Mouse (Mus musculus) liver, postnatal 0 days (tissue): ENCODE measurements around the gene Boc. TPM values are rescaled to one million over a fixed set of nuclear protein-coding genes. Genes with fewer than 3 reads are reported as not detected.

Experiments used
- ATAC-seq: fragments of 200-750 bp; cut with Nextera tagmentation; 2 replicates; pipeline ENCODE4 v1.8.0; 2017; ENCODE audit warnings: mild to moderate bottlenecking, moderate library complexity
- DNase-seq: peaks from one replicate; pipeline ENCODE4 v3.0.0-alpha.2; 2016
- H3K27ac ChIP-seq: fragments of 300-500 bp; sonication (generic); 2 replicates; pipeline ENCODE4 v1.5.1; 2014; ENCODE audit warnings: antibody characterized with exemption, moderate library complexity, mild to moderate bottlenecking, low read depth
- H3K27me3 ChIP-seq: fragments of 300-500 bp; sonication (generic); 2 replicates; pipeline ENCODE4 v1.6.1; 2014; ENCODE audit warnings: low read length, control low read depth, mixed read lengths; ENCODE audit not compliant: insufficient read depth
- H3K36me3 ChIP-seq: fragments of 300-500 bp; sonication (generic); replicated peaks from 2 replicates; pipeline ENCODE4 v1.6.1; 2014; ENCODE audit warnings: mild to moderate bottlenecking, control low read depth, low read length, moderate library complexity, mixed read lengths; ENCODE audit not compliant: insufficient read depth
- H3K4me1 ChIP-seq: fragments of 300-500 bp; sonication (generic); 2 replicates; pipeline ENCODE4 v1.6.1; 2014; ENCODE audit warnings: antibody characterized with exemption, mild to moderate bottlenecking, control low read depth; ENCODE audit not compliant: insufficient read depth
- H3K4me2 ChIP-seq: fragments of 300-500 bp; sonication (generic); 2 replicates; pipeline ENCODE4 v1.6.1; 2014; ENCODE audit warnings: low read depth, mild to moderate bottlenecking, low read length, moderate library complexity, mixed read lengths
- H3K4me3 ChIP-seq: fragments of 300-500 bp; sonication (generic); 2 replicates; pipeline ENCODE4 v1.5.1; 2014; ENCODE audit warnings: low read depth, low read length
- H3K9ac ChIP-seq: fragments of 300-500 bp; sonication (generic); replicated peaks from 2 replicates; pipeline ENCODE4 v1.6.1; 2014; ENCODE audit warnings: mild to moderate bottlenecking, moderate library complexity
- H3K9me3 ChIP-seq: fragments of 300-500 bp; sonication (generic); 2 replicates; pipeline ENCODE4 v1.6.1; 2016; ENCODE audit warnings: mild to moderate bottlenecking, control low read depth, low read length, mixed read lengths
- CTCF ChIP-seq: sonication (generic); IDR thresholded peaks from 2 replicates; pipeline ENCODE4 v1.5.1; 2016; ENCODE audit warnings: antibody characterized with exemption, low read depth
- EP300 ChIP-seq: IDR thresholded peaks from 2 replicates; pipeline ENCODE4 v1.6.1; 2016; ENCODE audit warnings: antibody characterized with exemption, low read depth, mild to moderate bottlenecking
- WGBS: fragments of 180-500 bp; shearing (Covaris S2); extraction: QIAGEN DNeasy Blood & Tissue Kit; methylation state at CpG from one replicate; pipeline ENCODE4 v1.1.7; 2014; ENCODE audit not compliant: insufficient replicate concordance; 5-methylcytosine and 5-hydroxymethylcytosine counted together
- polyA plus RNA-seq: library from polyadenylated mRNA; unstranded; fragments of >200 nt; fragmentation: Nextera tagmentation; extraction: Ambion mirVana; gene quantifications from 2 replicates; pipeline ENCODE4 v1.2.1, GENCODE M21; 2015

The Boc gene
- polyA plus RNA-seq, 1 experiment from 2014 or later: 0.14 TPM

DNA sequence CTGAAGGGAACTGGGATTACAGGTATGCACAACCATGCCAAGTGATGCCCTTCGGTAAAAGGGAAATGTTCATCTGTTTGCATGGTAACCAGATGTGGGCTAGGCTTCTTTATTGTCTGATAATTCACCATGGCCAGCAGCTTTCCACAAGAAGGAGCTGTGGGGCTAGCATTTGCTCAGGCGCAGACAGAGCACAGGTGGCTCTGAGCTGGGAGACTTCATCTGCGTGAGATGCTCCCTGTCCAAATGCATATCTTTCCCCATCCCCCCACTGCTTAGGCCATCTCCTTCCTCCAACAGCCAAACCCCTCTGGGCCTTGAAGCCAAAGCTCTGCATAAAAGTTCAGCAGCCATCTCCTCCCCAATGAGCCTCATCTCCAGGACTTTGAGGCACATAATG is 15.6 kb downstream of the Boc start:
- Histone ChIP-seq H3K36me3 (no peaks in the 10 kb centered on the region), H3K27me3 (no peaks in the 10 kb centered on the region), H3K27ac (no peak overlapping the region), H3K4me3 (no peak overlapping the region), H3K9ac (no peak overlapping the region), H3K9me3 (no peaks in the 10 kb centered on the region), H3K4me1 (no peaks in the 10 kb centered on the region), H3K4me2 (no peak overlapping the region)
- WGBS: 61% methylated on average over 3 of the region's 3 CpGs
- DNase-seq (no peak), ATAC-seq (no peak)
- TF ChIP-seq CTCF (no peak), EP300 (no peak)

DNA sequence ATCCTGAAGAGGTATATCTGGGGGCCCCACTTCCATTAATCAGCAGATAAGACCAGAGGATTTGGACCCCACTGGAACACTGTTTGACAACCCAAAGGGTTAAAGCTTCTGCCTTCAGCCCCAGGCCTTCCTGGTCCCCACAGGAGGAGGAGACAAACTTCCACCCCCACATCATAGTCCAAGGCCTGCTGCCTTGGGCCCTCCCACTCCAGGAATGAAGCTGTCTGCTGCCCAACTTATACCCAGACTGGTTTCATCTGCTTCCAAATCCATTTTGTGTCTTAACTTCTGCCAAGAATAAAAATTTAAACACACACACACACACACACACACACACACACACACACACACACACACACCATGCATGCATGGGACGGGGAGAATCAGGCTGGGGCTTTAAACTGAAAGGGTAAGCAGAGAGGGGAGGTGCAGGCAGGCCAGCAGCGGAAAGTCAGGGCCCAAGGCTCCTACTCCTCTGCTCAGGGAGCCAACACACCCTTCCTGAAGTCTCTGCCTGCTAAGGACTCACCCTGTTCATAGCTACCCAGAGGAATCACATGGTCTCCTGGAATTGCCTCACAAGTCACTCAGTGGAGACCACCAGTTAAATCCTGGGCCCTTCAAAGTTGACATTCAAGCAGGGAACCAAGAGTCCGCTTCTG is 16.5 kb downstream of the Boc start:
- H3K27me3 ChIP-seq: no peaks in the 10 kb centered on the region
- no peak overlapping the region for H3K4me3 ChIP-seq
- H3K9me3 ChIP-seq: no peaks in the 10 kb centered on the region
- no peak overlapping the region for H3K27ac ChIP-seq
- H3K9ac ChIP-seq: no peak overlapping the region
- no peaks in the 10 kb centered on the region for H3K36me3 ChIP-seq
- no peak overlapping the region for H3K4me2 ChIP-seq
- WGBS: 73% methylated on average over 3 of the region's 3 CpGs
- no peaks in the 10 kb centered on the region for H3K4me1 ChIP-seq
- TF ChIP-seq EP300: no peak
- TF ChIP-seq CTCF: no peak
- no peak for ATAC-seq
- no peak for DNase-seq

GRCm38 (mm10) chr16:44539611-44540010 is 19.1 kb downstream of the Boc start:
- H3K36me3 ChIP-seq: no peaks in the 10 kb centered on the region
- no peak overlapping the region for H3K4me3 ChIP-seq
- no peaks in the 10 kb centered on the region for H3K4me1 ChIP-seq
- TF ChIP-seq CTCF (no peak), EP300 (no peak)
- no peak overlapping the region for H3K9ac ChIP-seq
- DNase-seq: no peak
- H3K27me3 ChIP-seq: no peaks in the 10 kb centered on the region
- no peaks in the 10 kb centered on the region for H3K9me3 ChIP-seq
- H3K27ac ChIP-seq: no peak overlapping the region
- no peak for ATAC-seq
- no peak overlapping the region for H3K4me2 ChIP-seq
- 70% methylated on average over 8 of the region's 8 CpGs for WGBS

- no peak overlapping the region for H3K27ac ChIP-seq
- H3K4me3 ChIP-seq: no peak overlapping the region
- no peak overlapping the region for H3K4me2 ChIP-seq
- 63% methylated on average over 16 of the region's 16 CpGs for WGBS
- no peaks in the 10 kb centered on the region for H3K4me1 ChIP-seq
- H3K36me3 ChIP-seq: no peaks in the 10 kb centered on the region
- ATAC-seq (no peak), DNase-seq (no peak)
- no peaks in the 10 kb centered on the region for H3K9me3 ChIP-seq
- TF ChIP-seq CTCF (no peak), EP300 (no peak)
- H3K9ac ChIP-seq: no peak overlapping the region
- no peaks in the 10 kb centered on the region for H3K27me3 ChIP-seq
Observed at GRCm38 (mm10) chr16:44538401-44539395, 20.0 kb downstream of the Boc start.

DNA sequence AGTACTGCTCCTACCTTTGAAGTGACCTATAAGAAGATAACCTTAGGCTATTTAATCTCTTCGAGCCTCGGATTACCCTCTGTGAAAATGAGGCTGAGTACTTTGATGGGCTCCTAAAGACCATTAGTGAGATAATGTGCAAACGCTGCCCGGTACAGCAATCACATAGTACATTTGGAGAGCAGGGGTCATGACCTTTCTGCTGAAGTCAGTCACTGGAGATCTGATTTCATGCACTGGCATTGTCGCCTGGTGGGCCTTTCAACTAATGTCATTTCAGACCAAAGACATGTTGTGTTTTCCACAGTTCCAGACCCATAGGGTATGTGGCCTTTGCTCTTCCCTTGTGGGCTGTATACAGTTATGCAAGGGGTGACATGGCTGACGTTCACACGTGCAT is 24.6 kb downstream of the Boc start:
- Histone ChIP-seq H3K4me2 (no peak overlapping the region), H3K27me3 (no peaks in the 10 kb centered on the region; the same call in 1 of the 2 replicates), H3K27ac (no peak overlapping the region), H3K4me3 (no peak overlapping the region), H3K9me3 (no peaks in the 10 kb centered on the region), H3K9ac (no peak overlapping the region), H3K4me1 (no peaks in the 10 kb centered on the region), H3K36me3 (no peaks in the 10 kb centered on the region)
- TF ChIP-seq CTCF (no peak), EP300 (no peak)
- DNase-seq (no peak), ATAC-seq (no peak)
- WGBS: 58% methylated on average over 7 of the region's 7 CpGs

DNA sequence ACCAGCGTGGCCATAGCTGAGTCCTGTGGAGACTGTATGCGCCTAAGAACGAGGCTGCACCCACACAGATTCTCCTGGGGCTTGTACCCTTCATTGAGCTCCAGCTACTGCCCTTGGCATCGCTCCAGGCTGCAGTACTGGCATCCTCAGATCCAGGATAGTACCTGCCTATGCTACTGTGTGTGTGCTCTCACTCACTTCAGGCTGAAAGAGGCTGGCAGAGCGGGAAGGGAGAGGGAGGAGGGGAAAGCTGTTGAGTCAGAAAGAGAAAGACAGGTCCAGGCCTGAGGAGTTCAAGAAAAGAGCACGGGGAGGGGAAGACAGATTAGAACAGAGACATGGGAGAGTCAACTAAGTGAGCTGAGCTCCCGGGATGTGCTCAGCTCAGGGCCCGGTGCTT is 25.2 kb downstream of the Boc start:
- H3K36me3 ChIP-seq: no peaks in the 10 kb centered on the region
- H3K4me3 ChIP-seq: no peak overlapping the region
- TF ChIP-seq CTCF: no peak
- TF ChIP-seq EP300: no peak
- DNase-seq (no peak), ATAC-seq (no peak)
- no peaks in the 10 kb centered on the region for H3K4me1 ChIP-seq
- H3K27me3 ChIP-seq: no peaks in the 10 kb centered on the region; the same call in 1 of the 2 replicates
- no peak overlapping the region for H3K27ac ChIP-seq
- no peak overlapping the region for H3K4me2 ChIP-seq
- H3K9ac ChIP-seq: no peak overlapping the region
- 63% methylated on average over 8 of the region's 8 CpGs for WGBS
- H3K9me3 ChIP-seq: no peaks in the 10 kb centered on the region
